Mouse (Mus musculus): Measurements from ENCODE around the gene Kit. TPM values are rescaled to one million over a fixed set of nuclear protein-coding genes. Genes with fewer than 3 reads are reported as not detected.

The Kit gene
- polyA plus RNA-seq, 1 experiment from 2014 or later, result 21.0 TPM

DNA sequence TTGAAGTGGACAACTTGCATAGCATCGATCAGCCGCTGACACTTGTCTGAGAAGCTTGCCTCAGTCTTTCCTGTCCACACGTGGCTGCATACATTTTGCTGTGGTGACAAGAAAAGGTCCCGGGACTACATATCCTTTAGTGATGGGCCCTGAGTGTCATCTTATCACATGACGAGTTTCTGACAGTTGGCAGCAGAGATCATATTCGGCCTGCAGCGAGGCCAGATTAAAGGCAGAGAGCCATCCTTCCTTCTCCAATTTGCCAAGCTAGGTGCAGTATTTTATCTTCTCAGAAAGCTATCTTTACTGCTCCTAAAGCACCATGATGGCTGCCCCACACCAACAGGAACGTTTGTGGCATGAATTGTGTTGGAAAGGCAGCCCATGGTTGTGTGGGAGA is 127.4 kb downstream of the Kit start:
- no peak for DNase-seq (ENCODE audit: low spot score)
- Histone ChIP-seq H3K27me3 (ENCODE audit: low read depth, poor library complexity, severe bottlenecking) (no peaks in the 10 kb centered on the region), H3K36me3 (no peaks in the 10 kb centered on the region), H3K4me1 (peaks cover 1% of the 10 kb centered on the region), H3K9me3 (replicated peaks) (no peaks in the 10 kb centered on the region; the same call in 1 of the 2 replicates), H3K4me3 (no peak overlapping the region), H3K27ac (replicated peaks) (no peak overlapping the region)
- 93% methylated on average over 8 of the region's 8 CpGs for WGBS

DNA sequence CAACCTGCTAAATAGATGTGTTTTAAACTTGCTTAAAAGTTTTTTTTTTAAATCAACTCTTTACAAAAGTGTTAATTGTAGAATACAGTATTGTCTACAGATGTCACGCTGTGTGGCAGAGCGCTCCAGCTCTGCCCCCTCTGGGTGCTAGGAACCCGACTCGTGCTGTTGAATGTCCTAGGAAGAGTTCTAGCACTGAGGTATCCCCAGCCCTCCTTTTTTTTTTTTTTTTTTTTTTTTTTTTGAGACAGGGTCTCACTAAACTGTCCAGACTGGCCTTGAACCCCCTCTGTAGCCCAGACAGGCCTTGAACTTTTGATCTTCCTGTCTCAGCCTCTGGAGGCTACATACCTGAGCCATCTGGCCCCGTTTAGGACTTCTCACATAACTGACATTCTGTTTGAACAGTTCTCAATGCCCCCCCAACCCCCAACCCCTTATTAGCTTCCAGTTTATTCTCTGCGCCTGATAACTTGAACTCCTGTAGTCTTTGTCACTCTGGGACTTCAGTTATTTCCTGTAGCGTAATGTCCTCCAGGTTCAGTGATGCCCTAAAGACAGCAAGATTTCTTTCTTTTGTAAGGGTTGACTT is 130.0 kb downstream of the Kit start:
- Histone ChIP-seq H3K4me1 (no peaks in the 10 kb centered on the region), H3K4me3 (no peak overlapping the region), H3K9me3 (replicated peaks) (no peaks in the 10 kb centered on the region; the same call in 1 of the 2 replicates), H3K36me3 (no peaks in the 10 kb centered on the region), H3K27me3 (ENCODE audit: low read depth, poor library complexity, severe bottlenecking) (no peaks in the 10 kb centered on the region), H3K27ac (replicated peaks) (no peak overlapping the region)
- no peak for DNase-seq (ENCODE audit: low spot score)
- WGBS, result 86% methylated on average over 7 of the region's 7 CpGs

DNA sequence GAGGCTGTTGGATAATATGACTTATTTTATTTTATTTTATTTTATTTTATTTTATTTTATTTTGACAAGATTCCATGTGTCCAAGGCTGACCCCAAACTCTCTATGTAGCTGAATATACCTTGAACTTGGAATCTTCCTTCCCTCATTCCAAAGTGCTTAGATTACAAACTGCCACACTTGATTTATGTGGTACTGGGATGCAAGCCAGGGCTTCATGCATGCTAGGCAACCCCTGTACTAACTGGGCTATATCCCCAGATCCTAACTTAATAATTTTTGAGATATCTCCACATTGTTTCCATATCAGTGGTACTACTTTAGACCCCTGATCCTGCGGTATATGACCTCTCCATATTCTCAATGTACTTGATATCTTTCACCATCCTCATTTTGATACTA is 130.7 kb downstream of the Kit start:
- no peak overlapping the region for H3K4me3 ChIP-seq

More for the DNA sequence above, 130.7 kb downstream of the Kit start:
- H3K4me1 ChIP-seq, result no peaks in the 10 kb centered on the region
- 88% methylated on average over 1 of the region's 1 CpGs for WGBS
- H3K27ac ChIP-seq (replicated peaks), result no peak overlapping the region
- no peaks in the 10 kb centered on the region; the same call in 1 of the 2 replicates for H3K9me3 ChIP-seq (replicated peaks)
- H3K27me3 ChIP-seq (ENCODE audit: low read depth, poor library complexity, severe bottlenecking), result no peaks in the 10 kb centered on the region
- DNase-seq (ENCODE audit: low spot score), result no peak
- no peaks in the 10 kb centered on the region for H3K36me3 ChIP-seq

All from midbrain, embryonic 10.5 days (tissue).